In genomic region chr13:9636505-9636904, GRCm38 (mm10) we compare ENCODE assay signal across 9 mouse cellular contexts.
A peak's percentile ranks its signal among the peaks of the same experiment; 100 is the strongest.
DNase-seq lines count a peak whose midpoint lies in the region; ATAC-seq lines count a peak whose summit lies in the region.
"Had no signal": no experiment of that assay in that cellular context is flagged by ENCODE, and none has a peak within 500 bp of the region (broad histone marks: within the 10 kb centered on the region; RNA-seq: fewer than 3 reads in every experiment).

No protein-coding gene starts in this region.

- H3K9ac ChIP-seq in forebrain, embryonic 11.5 days (ENCODE audit: low read length) = no peak overlapping the region
- no peak overlapping the region for H3K9ac ChIP-seq in intestine, embryonic 15.5 days
- no peak overlapping the region for H3K9ac ChIP-seq in midbrain, embryonic 12.5 days (replicated peaks)

- H3K36me3 ChIP-seq in forebrain, embryonic 11.5 days (ENCODE audit: control insufficient read depth, insufficient read depth, low read length) = no peaks in the 10 kb centered on the region
- no peaks in the 10 kb centered on the region for H3K36me3 ChIP-seq in forebrain, embryonic 10.5 days (replicated peaks)
- no peaks in the 10 kb centered on the region for H3K36me3 ChIP-seq in intestine, embryonic 15.5 days
- no peaks in the 10 kb centered on the region for H3K36me3 ChIP-seq in midbrain, embryonic 12.5 days
- H3K36me3 ChIP-seq: G1E had no signal

- H3K4me2 ChIP-seq in forebrain, embryonic 11.5 days (ENCODE audit: low read depth, low read length, severe bottlenecking) = no peak overlapping the region
- no peak overlapping the region for H3K4me2 ChIP-seq in intestine, embryonic 15.5 days (replicated peaks)
- H3K4me2 ChIP-seq in midbrain, embryonic 12.5 days (replicated peaks) = no peak overlapping the region

- ATAC-seq in forebrain, embryonic 11.5 days (replicated peaks; ENCODE audit: low FRiP score) = 0 out of 2 replicates have a peak, but pooled peaks have one; percentile 42
- 0 out of 2 replicates have a peak, but pooled peaks have one; percentile 28 for ATAC-seq in intestine, embryonic 15.5 days
- ATAC-seq in midbrain, embryonic 12.5 days (ENCODE audit: low FRiP score, low read depth) = peak; percentile 56; the same call in 1 of the 2 replicates

- H3K27me3 ChIP-seq in forebrain, embryonic 11.5 days (ENCODE audit: control insufficient read depth, insufficient read depth, low read length) = no peaks in the 10 kb centered on the region
- H3K27me3 ChIP-seq in forebrain, embryonic 10.5 days (ENCODE audit: poor library complexity, severe bottlenecking) = no peaks in the 10 kb centered on the region
- H3K27me3 ChIP-seq in intestine, embryonic 15.5 days (replicated peaks) = no peaks in the 10 kb centered on the region
- H3K27me3 ChIP-seq in midbrain, embryonic 12.5 days = no peaks in the 10 kb centered on the region

- H3K4me1 ChIP-seq in forebrain, embryonic 11.5 days (replicated peaks; ENCODE audit: control insufficient read depth, insufficient read depth, low read length) = no peaks in the 10 kb centered on the region
- peaks cover 3% of the 10 kb centered on the region; the same call in 1 of the 2 replicates for H3K4me1 ChIP-seq in forebrain, embryonic 10.5 days
- H3K4me1 ChIP-seq in intestine, embryonic 15.5 days (replicated peaks) = no peaks in the 10 kb centered on the region
- no peaks in the 10 kb centered on the region for H3K4me1 ChIP-seq in midbrain, embryonic 12.5 days

- H3K4me3 ChIP-seq in forebrain, embryonic 11.5 days (ENCODE audit: low read depth, low read length) = no peak overlapping the region
- H3K4me3 ChIP-seq in forebrain, embryonic 10.5 days = no peak overlapping the region
- H3K4me3 ChIP-seq in intestine, embryonic 15.5 days (replicated peaks) = no peak overlapping the region
- H3K4me3 ChIP-seq in midbrain, embryonic 12.5 days = no peak overlapping the region

- H3K27ac ChIP-seq in forebrain, embryonic 11.5 days (ENCODE audit: low read depth, low read length) = no peak overlapping the region
- no peak overlapping the region for H3K27ac ChIP-seq in forebrain, embryonic 10.5 days
- H3K27ac ChIP-seq in intestine, embryonic 15.5 days = no peak overlapping the region
- H3K27ac ChIP-seq in midbrain, embryonic 12.5 days (replicated peaks) = no peak overlapping the region

- H3K9me3 ChIP-seq in forebrain, embryonic 11.5 days (ENCODE audit: control insufficient read depth, low read length) = no peaks in the 10 kb centered on the region
- H3K9me3 ChIP-seq in forebrain, embryonic 10.5 days = no peaks in the 10 kb centered on the region
- H3K9me3 ChIP-seq in intestine, embryonic 15.5 days = no peaks in the 10 kb centered on the region
- no peaks in the 10 kb centered on the region for H3K9me3 ChIP-seq in midbrain, embryonic 12.5 days
- H3K9me3 ChIP-seq: G1E had no signal

- 61% methylated on average over 4 of the region's 4 CpGs for WGBS in forebrain, embryonic 11.5 days
- WGBS in forebrain, embryonic 10.5 days = 61% methylated on average over 4 of the region's 4 CpGs
- WGBS in intestine, embryonic 15.5 days = 63% methylated on average over 4 of the region's 4 CpGs
- WGBS in midbrain, embryonic 12.5 days = 56% methylated on average over 4 of the region's 4 CpGs

- no peak for DNase-seq in forebrain, embryonic 11.5 days (ENCODE audit: low spot score)
- DNase-seq in forebrain, embryonic 10.5 days (ENCODE audit: extremely low spot score, low spot score) = no peak
- peak; percentile 2 to 10 for DNase-seq in spleen, postnatal 36 days (ENCODE audit: low spot score in 2 of 2)
- no peak for DNase-seq in spleen, postnatal 4 days (ENCODE audit: low spot score in 2 of 2)
- DNase-seq in embryo, embryonic 10.5 days (ENCODE audit: low spot score) = peak; percentile 62
- DNase-seq in spleen, adult 12 weeks (ENCODE audit: low spot score) = no peak

Comparison
In these comparisons a context has a peak if more than half of its experiments do, and no peak if none do; other contexts are left out.
1. DNase-seq: peak in spleen, postnatal 36 days (2 of 2) and embryo, embryonic 10.5 days (single experiment); none in forebrain, embryonic 11.5 days (single experiment), forebrain, embryonic 10.5 days (single experiment), spleen, postnatal 4 days (0 of 2) and spleen, adult 12 weeks (single experiment).
2. Peak in every context shown above with its lines, with median percentiles within 50 percentile points of each other: ATAC-seq.